Mouse (Mus musculus) urinary bladder, postnatal 14 days (tissue): Measurements from ENCODE around the gene Kcnd3.

ENCODE experiments used
- DNase-seq: peaks from one replicate; pipeline ENCODE4 v3.0.0; 2021; ENCODE audit warnings: low spot score

The Kcnd3 gene

DNA sequence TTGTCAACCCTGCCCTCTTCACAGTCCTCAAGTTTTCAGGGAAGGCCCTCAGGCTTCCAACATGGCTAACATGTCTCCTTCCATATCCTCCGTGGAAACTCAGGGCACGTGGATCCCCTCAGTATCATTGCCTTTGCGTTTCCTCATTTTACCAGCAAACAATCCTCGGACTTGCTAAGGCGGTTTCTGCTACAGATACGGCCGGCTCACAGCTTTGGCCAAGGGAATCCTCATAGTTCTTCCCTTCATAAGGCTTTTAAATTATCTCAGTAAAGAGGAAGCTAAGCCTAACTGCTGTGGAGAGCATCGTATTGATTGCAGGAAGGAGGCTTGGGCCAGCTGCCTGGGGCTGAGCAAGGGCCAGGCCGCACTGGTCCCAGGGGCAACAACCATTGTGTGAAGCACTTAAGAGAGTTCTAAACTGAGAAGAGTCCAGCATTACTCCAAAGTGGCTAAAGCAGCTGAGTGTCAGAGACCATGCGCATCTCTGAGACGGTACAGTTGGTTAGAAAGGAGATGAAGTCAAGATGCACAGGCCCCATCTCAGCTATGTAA lies 203.0 kb downstream of the Kcnd3 start:
- no peak for DNase-seq

DNA sequence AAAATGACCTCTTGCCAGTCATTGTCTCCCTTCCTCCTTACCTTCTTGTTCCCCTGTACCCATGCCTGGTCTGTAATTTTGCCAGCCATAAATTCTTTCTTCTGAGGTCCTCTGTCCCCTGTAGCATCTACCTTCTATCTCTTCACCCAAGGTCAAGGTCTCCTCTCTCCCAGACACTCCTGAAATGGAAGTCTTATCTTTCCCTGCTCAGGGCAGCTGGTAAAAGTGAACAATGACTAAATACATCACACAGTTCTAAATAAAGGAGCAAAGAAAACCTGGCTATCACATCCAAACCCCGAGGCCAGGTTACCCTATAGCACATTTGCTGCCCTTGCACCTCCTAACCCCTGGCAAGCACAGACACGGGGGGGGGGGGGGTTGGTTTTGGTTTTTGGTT lies 208.4 kb downstream of the Kcnd3 start:
- no peak for DNase-seq

DNA sequence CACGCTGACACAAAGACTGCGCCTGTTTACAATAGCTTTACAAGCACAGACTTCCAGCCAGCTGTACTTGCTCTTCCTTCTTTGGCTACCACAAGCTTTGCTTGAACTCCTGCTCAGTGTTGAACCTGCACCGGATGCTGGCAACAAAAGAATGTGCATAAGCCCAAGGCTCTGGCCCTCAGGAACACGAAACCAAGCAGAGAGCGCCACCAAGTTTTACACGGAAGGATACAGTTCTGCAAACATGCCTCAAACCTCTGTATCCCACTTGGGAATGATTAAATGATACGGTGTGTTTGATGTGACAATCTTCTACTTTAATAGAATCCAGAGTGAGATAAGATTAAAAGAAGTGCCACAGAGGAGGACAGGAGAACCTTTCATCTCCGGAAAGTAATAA lies 210.9 kb downstream of the Kcnd3 start:
- DNase-seq, result peak; percentile 19

GRCm38 (mm10) chr3:105665105-105665765 lies 213.1 kb downstream of the Kcnd3 start:
- DNase-seq, result no peak

GRCm38 (mm10) chr3:105666996-105667523 lies 214.9 kb downstream of the Kcnd3 start:
- no peak for DNase-seq

DNA sequence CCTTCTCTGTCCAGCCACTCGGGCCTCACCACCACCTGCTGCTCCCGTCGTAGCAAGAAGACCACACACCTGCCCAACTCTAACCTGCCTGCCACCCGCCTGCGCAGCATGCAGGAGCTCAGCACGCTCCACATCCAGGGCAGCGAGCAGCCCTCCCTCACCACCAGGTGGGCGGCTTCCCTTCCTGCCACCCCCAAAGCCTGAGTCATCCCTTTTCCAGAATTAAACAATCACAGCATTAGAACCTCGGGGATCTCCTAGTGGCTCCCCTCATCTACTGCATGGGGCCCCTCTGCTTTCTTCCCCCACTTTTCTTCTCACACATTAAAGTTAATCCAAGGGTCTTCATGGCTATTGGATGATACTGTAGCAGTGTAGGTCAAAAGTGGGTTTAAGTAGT lies 216.0 kb downstream of the Kcnd3 start:
- DNase-seq, result no peak

GRCm38 (mm10) chr3:105669776-105670175 lies 217.6 kb downstream of the Kcnd3 start:
- DNase-seq, result no peak

GRCm38 (mm10) chr3:105670801-105671200 lies 218.7 kb downstream of the Kcnd3 start:
- DNase-seq, result no peak

GRCm38 (mm10) chr3:105674595-105675218 lies 222.6 kb downstream of the Kcnd3 start:
- DNase-seq, result peak; percentile 65

- DNase-seq, result no peak
Observed at GRCm38 (mm10) chr3:105675932-105676331, 223.8 kb downstream of the Kcnd3 start.

DNA sequence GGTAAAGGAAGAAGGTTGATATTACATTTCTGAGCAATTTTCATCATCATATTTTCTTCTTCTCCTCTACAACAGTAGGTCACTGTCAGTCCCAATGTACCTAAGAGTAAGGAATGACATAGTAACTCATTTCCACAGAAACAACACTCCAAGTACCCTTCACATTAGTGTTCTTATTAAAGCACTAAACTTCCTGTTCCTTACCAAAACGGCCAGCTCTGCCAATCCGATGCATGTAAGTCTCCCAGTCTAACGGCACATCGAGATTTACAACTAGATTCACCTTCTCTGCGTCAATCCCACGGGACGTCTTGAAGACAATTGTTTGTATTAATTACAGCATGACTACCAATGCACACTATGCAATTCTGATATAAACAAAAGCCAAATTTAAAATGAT lies 228.2 kb downstream of the Kcnd3 start:
- DNase-seq, result no peak

DNA sequence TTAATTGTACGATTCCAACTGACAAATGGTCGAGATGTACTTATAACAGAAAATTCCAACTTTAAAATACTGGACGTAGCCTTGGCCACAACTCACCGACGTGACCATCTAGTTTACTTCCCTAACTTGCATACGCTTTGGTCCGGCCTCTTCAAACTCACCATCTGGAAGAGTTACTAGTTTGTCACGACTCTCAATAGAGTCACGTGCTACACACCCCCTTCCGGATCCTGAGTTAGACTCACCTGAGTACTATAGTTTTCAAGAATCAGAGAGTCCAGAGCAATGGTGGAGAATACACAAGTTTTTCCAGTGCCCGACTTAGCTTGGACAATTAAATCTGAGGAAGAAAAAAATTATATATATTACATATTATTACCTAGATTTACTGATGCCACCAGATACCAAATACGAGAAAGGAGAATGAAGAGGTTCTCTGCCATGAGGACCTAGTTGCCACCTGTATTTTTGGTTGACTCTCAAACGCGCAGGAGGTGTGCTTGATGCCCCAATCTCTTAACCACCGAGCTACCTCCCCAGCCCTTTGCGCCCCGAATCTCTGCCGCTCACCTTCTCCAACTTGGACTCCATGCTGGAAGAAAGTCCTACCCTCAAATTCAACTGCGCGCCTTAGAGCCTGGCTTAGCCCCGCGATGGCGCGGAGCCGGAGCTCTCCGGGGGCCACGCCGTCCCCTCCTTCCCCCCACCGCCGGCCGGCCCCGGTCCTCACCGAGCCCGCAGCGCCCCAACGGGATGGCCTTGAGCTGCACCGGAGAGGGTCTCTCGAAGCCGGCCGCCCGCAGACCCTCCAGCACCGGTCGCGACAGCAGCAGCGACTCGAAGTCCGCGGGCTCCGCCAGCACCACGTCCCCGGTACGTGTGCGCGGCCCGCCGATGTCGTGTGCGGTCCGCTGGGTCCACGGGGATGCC lies 234.5 kb downstream of the Kcnd3 start:
- no peak for DNase-seq

DNA sequence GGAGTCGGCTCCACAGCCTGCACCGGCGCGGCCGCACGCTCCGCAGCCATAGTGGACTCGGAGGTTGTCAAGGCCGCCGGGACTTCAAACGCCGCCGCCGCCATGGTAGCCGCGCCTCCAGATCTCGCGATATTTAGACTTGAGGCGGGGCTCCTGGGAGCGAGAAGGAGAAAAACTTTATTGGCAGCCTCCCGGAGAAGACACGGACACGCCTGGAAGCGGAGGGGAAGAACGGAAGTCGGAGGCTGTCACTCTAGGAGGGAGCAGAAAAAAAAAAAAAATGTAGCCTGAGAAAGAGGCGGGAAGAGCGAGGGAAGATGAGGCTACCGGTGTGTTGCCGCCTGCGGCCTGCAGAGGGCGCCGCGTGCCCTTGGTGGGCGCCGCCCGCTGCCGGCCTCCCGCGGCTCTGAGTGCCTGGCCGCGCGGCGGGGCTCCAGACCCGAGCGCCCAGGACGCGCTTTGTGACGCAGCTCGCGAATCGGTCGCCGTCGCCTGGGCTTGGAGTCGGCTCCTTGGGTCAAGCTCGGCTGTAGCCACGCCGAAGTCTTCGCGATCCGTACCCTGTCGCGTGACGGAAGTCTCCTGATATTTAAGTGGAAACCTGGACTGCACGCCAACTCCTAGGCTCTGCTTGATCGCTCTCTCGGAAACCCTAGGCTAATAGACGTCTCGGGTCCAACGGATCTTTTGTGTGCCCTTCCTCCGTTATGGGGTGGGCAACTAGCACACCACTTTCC lies 235.4 kb downstream of the Kcnd3 start, which contains the start of gene Ddx20:
TSS of gene Ddx20 (minus strand) at position 251 of the 737 bp plus-strand sequence.
- peak; percentile 95 for DNase-seq

DNA sequence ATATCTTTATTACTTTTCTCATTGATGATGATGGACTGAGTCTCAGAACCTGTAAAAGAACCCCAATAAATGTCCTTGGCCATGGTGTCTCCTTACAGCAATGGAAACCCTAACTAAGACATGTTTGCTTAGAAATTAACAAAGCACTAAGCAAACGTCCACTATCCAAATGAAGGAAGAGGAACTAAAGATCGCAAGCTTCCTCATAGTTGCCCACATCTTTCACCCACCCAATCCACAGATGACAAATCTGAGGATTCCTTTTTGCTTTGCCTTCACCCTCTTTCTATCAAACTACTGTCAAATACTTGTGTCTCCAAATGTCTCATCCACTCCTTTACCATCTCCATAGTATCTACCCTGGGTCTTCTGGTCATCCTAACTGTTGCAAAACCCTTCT lies 236.4 kb downstream of the Kcnd3 start:
- DNase-seq, result no peak

- DNase-seq, result no peak
Observed at GRCm38 (mm10) chr3:105693327-105694080, 241.4 kb downstream of the Kcnd3 start.

GRCm38 (mm10) chr3:105695476-105696386 lies 243.6 kb downstream of the Kcnd3 start:
- DNase-seq, result no peak

- DNase-seq, result no peak
Observed at GRCm38 (mm10) chr3:105696387-105697147, 244.4 kb downstream of the Kcnd3 start.

- no peak for DNase-seq
Observed at GRCm38 (mm10) chr3:105697148-105697441, 245.0 kb downstream of the Kcnd3 start.

- DNase-seq, result no peak
Observed at GRCm38 (mm10) chr3:105698311-105698710, 246.2 kb downstream of the Kcnd3 start.
